Mouse (Mus musculus): ENCODE measurements around the gene Ly6g6e. TPM values are rescaled to one million over a fixed set of nuclear protein-coding genes. Genes with fewer than 3 reads are reported as not detected.

Ly6g6e gene
- polyA plus RNA-seq, 1 experiment from 2014 or later: 0.21 TPM

DNA sequence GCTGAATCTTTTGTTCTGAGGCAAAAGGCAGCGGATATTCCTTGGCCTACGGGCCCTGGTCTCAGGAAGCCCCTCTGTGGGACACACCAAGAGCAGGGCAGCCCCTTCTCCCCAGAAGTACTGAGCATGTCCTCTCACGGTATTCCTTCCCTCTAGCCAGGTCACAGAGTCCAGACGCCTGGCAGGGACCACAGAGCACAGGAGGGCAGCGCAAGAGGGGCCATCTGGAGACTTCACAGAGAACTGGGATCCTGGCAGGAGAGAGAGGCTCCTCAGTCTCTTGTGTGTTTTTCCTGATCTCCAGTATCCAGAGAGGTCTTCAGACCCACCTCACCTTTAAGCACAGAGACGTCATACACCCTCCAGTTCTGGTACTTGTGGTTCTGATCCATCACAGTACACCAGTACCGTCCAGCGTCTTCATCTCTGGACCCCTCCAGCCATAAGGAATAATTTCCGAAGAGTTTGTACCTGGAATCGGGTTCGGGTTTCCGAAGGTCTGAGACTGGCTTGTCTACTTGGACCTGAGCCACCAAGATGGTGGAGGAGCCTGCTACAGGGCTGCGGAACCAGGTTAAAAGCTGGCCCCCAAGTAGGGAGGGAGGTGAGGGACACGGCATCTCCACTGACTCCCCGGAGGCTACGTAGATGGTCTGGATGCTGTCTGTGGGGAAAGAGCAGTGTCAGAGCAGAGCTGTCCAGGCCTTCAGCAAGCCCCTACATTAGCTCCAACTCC lies 6.3 kb downstream of the Ly6g6e start:
- H3K4me1 ChIP-seq: peaks cover under 1% of the 10 kb centered on the region; the same call in 1 of the 2 replicates
- no peak overlapping the region for H3K4me2 ChIP-seq
- H3K9ac ChIP-seq: no peak overlapping the region
- ATAC-seq (replicated peaks): no peak
- WGBS: 83% methylated on average over 16 of the region's 16 CpGs
- H3K27me3 ChIP-seq (replicated peaks): no peaks in the 10 kb centered on the region
- H3K36me3 ChIP-seq (replicated peaks): no peaks in the 10 kb centered on the region
- H3K4me3 ChIP-seq: no peak overlapping the region
- H3K9me3 ChIP-seq: no peaks in the 10 kb centered on the region
- H3K27ac ChIP-seq: no peak overlapping the region

DNA sequence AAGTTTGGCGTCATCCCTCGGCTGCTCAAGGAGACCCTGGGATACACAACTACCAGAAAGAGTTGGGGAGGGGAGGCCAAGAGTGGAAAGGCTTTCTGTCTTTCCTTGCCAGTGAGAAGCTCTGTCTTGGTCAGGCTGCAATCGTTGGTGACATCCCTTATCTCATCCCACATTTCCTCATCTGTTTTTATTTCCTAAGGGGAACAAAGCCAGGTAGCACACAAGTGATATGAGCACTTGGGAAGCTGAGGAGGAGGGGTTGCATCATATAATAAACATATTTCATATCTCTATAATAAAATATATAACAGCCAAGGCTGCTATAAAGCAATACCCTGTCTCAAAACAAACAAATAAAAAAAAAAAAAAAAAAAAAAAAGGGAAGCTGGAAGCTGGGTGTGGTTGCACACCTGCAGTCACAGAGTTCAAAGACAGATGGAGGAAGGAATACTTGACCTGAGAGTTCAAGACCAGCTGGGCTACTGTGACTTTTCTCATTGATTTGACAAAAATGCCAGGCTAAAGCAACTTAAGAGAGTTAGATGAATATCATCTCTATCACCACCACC lies 7.3 kb downstream of the Ly6g6e start:
- Histone ChIP-seq H3K36me3 (replicated peaks) (no peaks in the 10 kb centered on the region), H3K27ac (no peak overlapping the region), H3K4me1 (no peaks in the 10 kb centered on the region), H3K27me3 (replicated peaks) (no peaks in the 10 kb centered on the region), H3K4me3 (no peak overlapping the region), H3K9ac (no peak overlapping the region), H3K9me3 (no peaks in the 10 kb centered on the region), H3K4me2 (no peak overlapping the region)
- WGBS: 85% methylated on average over 3 of the region's 3 CpGs
- ATAC-seq (replicated peaks): no peak

DNA sequence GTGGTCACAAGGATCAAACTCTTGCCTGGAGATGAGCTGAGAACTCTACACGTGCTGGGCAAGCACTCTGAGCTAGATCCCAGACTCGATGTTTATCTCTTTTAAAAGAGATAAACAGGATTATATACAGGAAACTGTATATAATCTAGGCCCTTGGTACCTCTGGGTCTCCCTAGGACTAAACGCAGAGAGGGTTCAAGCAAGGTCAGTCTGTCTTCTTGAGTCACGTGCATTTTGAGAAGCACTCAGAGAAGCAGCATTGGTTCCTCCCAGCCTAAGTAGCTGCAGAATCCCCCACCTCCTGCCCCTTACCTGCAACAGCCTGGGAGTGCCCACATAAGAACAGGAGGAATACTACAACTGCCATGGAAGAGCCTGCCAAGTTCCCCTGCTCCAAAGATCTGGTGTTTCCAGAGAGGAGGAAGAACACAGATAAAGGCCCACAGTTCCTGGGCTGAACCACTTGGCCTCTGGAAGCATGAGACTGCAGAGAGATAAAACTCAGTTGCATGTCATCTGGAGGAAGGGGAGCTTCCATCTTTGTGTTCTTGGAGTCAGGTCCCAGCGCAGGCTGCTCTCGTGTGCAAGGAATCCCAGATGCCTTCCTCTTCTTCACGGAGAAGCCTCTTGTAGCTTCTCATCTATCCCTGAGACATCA lies 8.6 kb downstream of the Ly6g6e start, which contains the start of gene Ly6g6f:
Gene Ly6g6f, minus strand, starts transcription at position 403 of the 658 bp plus-strand sequence.
- no peaks in the 10 kb centered on the region for H3K9me3 ChIP-seq
- H3K4me1 ChIP-seq: peaks cover 7% of the 10 kb centered on the region
- H3K9ac ChIP-seq: no peak within 1 kb of the TSS
- H3K4me3 ChIP-seq: no peak within 1 kb of the TSS
- no peak for ATAC-seq (replicated peaks)
- no peak within 1 kb of the TSS for H3K27ac ChIP-seq
- WGBS: 86% methylated on average over 7 of the region's 7 CpGs
- no peaks in the 10 kb centered on the region for H3K27me3 ChIP-seq (replicated peaks)
- no peaks in the 10 kb centered on the region for H3K36me3 ChIP-seq (replicated peaks)
- H3K4me2 ChIP-seq: no peak within 1 kb of the TSS

DNA sequence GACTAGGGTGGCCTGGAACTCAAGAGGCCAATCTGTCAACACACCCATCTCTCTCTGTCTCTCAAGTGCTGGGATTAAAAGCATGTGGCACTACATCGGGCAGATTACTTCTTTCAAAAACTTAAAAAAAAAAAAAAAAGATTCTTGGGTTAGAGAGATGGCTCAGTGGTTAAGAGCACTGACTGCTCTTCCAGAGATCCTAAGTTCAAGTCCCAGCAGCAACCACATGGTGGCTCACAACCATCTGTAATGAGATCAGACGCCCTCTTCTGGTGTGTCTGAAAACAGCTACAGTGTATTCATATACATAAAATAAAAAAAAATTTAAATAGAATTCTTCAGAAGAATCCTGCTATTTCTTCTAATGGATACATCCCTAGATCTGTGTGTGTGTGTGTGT lies 11.4 kb downstream of the Ly6g6e start:
- H3K27me3 ChIP-seq (replicated peaks): no peaks in the 10 kb centered on the region
- no peaks in the 10 kb centered on the region; the same call in 1 of the 2 replicates for H3K36me3 ChIP-seq (replicated peaks)
- no peak overlapping the region for H3K9ac ChIP-seq
- H3K9me3 ChIP-seq: no peaks in the 10 kb centered on the region
- H3K4me3 ChIP-seq: no peak overlapping the region
- H3K4me2 ChIP-seq: no peak overlapping the region
- H3K4me1 ChIP-seq: peaks cover 15% of the 10 kb centered on the region
- H3K27ac ChIP-seq: no peak overlapping the region
- no peak for ATAC-seq (replicated peaks)
- 51% methylated on average over 2 of the region's 2 CpGs for WGBS

DNA sequence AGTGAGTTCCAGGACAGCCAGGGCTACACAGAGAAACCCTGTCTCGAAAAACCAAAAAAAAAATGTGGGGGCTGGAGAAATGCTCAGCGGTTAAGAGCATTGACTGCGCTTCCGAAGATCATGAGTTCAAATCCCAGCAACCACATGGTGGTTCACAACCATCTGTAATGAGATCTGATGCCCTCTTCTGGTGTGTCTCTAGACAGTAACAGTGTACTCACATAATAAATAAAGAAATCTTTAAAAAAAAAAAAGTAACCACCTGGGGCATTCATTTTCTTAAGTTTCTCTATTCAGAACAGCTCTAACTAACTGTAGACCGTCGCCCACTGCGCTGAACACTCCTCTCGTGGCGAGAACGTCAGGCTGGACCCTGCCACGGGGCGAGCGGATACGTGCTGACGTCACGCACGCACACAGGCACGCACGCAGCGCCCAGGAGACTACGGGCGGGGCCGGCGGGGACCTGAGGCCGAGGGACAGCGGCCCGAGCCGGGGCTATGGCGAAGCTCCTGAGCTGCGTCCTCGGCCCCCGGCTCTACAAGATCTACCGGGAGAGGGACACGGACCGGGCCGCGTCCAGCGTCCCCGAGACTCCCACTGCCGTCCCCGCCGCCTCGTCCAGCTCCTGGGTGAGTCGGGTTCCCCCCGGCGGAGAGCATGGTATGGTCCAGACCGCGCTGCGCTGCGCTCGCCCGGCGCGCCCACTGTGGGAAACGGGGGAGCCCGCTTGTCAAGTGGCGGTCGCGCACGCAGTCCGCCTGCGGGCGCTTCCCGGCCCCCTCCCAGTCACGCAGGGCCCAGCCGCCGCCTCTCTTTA lies 12.3 kb downstream of the Ly6g6e start, which contains the start of gene Abhd16a:
Gene Abhd16a, plus strand, starts transcription at position 439 of the 820 bp plus-strand sequence.
- peak within 1 kb of the TSS; percentile 94 for H3K9ac ChIP-seq
- 3% methylated on average over 66 of the region's 67 CpGs for WGBS
- H3K36me3 ChIP-seq (replicated peaks): no peaks in the 10 kb centered on the region; the same call in 1 of the 2 replicates
- peaks cover 15% of the 10 kb centered on the region for H3K4me1 ChIP-seq
- peak within 1 kb of the TSS; percentile 73 for H3K4me3 ChIP-seq
- H3K27ac ChIP-seq: peak within 1 kb of the TSS; percentile 100
- no peaks in the 10 kb centered on the region for H3K9me3 ChIP-seq
- peak; percentile 99 for ATAC-seq (replicated peaks)
- H3K27me3 ChIP-seq (replicated peaks): no peaks in the 10 kb centered on the region
- H3K4me2 ChIP-seq: peak within 1 kb of the TSS; percentile 67

DNA sequence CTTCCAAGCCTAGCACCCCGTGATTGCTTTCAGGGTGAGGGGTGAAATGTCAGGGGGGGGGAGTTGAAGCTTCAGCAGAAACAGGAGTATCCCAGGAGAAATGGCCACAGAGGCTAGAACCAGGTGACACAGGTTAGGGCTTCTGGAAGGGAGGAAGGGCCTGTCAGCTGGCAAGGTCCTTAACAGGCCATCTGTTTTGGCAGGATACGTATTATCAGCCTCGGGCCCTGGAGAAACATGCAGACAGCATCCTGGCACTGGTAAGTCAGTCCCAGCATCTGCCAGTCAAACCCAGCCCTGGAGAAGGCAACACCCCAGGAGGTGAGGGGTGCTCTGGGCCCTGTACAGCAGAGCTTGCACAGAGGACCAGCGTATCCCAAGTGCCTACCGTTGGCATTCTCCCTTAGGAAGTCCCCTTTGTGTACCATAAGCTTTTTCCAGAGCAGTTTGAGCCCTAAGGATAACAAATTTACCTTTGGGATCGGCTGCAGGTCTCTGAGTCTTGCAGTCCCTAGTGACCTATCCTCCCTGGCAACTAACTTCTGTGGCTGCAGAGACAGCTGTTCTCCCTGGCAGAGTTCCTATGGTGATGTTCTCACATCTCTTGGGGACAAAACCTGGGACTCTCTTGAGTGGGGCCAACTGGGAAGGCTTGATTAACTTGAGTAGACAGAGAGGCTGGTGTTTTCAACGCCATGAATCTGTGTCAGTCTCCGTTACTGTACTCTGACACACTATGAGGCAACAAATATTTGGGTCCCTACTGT lies 13.6 kb downstream of the Ly6g6e start:
- H3K27ac ChIP-seq: peak overlapping the region; percentile 100; the same call in 1 of the 2 replicates
- no peak for ATAC-seq (replicated peaks)
- peak overlapping the region; percentile 94 for H3K9ac ChIP-seq
- 67% methylated on average over 8 of the region's 8 CpGs for WGBS
- H3K27me3 ChIP-seq (replicated peaks): no peaks in the 10 kb centered on the region
- H3K4me3 ChIP-seq: peak overlapping the region; percentile 73
- peaks cover 15% of the 10 kb centered on the region for H3K4me1 ChIP-seq
- no peaks in the 10 kb centered on the region for H3K9me3 ChIP-seq
- H3K4me2 ChIP-seq: peak overlapping the region; percentile 67
- H3K36me3 ChIP-seq (replicated peaks): peaks cover 4% of the 10 kb centered on the region

DNA sequence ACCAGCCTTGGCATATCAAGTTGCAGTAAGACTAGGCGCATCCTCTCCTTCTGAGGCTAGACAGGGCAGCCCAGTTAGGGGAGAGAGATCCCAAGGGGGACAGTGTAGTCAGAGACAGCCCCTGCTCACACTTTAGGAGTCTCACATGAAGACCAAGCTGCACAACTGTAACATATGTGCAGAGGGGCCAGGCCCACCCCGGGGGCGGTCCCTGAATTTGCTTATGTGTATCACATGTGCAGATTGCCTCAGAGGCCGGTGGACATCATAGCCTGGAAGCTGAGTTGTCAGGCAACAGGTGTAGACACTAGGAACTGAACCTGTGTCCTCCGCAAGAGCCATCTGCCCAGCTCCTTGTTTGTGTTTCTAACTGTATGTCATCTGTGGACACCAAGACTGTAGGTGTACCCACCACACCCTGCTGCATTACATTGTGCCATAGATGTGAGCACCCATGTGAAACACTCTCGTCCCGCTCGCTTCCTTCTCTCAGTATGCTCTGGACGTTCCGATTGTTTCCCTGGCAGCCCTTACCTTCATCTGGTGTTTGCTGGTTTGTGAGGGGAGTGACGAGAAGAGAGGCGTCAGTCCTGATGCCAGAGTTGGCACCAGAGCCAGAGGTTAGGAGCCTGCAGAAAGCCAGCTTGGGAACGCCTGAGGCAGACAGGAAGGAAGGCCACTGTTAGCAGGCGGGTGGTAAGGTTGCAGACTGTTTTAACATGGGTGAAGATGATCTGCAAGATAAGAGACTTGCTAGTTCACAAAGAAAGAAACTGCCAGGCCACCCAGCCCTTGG lies 15.9 kb downstream of the Ly6g6e start:
- Histone ChIP-seq H3K4me1 (peaks cover 15% of the 10 kb centered on the region), H3K27me3 (replicated peaks) (no peaks in the 10 kb centered on the region), H3K9ac (no peak overlapping the region), H3K36me3 (replicated peaks) (peaks cover 16% of the 10 kb centered on the region), H3K4me3 (no peak overlapping the region), H3K4me2 (no peak overlapping the region), H3K9me3 (no peaks in the 10 kb centered on the region), H3K27ac (no peak overlapping the region)
- ATAC-seq (replicated peaks): no peak
- 91% methylated on average over 14 of the region's 14 CpGs for WGBS

DNA sequence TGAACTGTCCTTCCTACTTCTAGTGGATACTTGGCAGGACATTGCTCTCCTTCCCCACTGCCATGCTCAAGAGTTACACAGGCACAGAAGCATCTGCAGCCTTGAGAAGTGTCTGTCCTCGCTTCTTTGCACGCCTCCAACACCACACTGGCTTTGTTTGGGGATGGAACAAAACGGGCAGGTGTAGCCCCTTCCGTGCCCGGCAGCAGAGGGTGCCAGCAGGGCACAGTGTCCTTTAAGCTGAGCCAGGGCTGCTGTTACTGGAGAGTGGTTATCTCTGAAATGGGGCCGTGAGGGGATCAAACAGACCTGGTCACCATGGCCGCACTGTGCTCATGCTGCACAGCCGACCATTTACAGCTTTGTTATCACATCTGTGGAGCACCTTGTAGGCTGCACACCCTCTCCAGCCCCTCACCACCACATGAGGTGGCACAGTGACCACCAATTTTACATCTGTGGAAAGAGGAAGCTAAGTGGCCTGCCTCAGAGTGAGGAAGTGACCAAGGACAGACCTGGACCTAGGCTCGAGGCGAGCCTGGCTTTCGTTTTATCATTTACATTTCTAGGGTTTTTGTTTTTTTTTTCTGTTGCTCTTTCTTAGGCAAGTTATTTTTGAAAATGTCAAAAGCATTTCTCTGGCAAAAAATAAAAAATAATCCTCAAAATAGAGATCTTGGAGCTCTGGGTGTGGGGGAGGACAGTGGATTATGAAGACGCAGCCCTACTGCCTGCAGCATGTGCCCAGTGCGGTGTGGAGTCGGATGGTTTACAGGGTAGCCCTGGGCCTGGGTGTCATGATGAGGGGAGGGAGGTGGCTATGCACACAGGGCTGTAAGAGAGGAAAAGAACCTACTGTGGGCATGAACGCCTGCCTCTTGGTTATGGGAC lies 18.0 kb downstream of the Ly6g6e start:
- H3K9me3 ChIP-seq: no peaks in the 10 kb centered on the region
- no peak overlapping the region for H3K4me3 ChIP-seq
- H3K4me1 ChIP-seq: peaks cover 14% of the 10 kb centered on the region
- H3K9ac ChIP-seq: no peak overlapping the region
- no peaks in the 10 kb centered on the region for H3K27me3 ChIP-seq (replicated peaks)
- H3K36me3 ChIP-seq (replicated peaks): peaks cover 21% of the 10 kb centered on the region
- WGBS: 94% methylated on average over 15 of the region's 15 CpGs
- no peak overlapping the region for H3K4me2 ChIP-seq
- ATAC-seq (replicated peaks): no peak
- no peak overlapping the region for H3K27ac ChIP-seq

DNA sequence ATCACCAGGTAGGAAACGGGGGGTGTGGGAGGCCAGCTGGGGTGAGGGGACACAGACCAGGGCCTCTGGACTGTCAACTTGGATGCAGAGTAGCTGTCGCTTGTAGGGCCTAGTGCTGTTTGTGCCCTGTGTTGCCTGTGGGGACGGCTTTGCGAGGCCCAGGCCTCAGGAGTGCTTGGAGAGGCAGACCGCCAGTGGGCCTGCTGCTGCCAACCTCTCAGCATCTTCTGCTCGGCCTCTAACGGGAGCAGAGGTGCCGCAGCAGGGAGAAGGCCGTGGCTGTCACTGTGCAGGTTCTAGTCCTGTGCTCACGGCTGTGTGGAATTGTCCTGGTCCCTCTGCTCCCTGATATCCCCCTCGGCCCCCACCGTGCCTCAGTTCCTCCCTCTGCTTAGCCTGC lies 19.9 kb downstream of the Ly6g6e start:
- no peak overlapping the region for H3K9ac ChIP-seq
- no peak for ATAC-seq (replicated peaks)
- H3K36me3 ChIP-seq (replicated peaks): peaks cover 33% of the 10 kb centered on the region
- H3K27me3 ChIP-seq (replicated peaks): no peaks in the 10 kb centered on the region
- H3K9me3 ChIP-seq: no peaks in the 10 kb centered on the region
- H3K4me2 ChIP-seq: no peak overlapping the region
- 78% methylated on average over 12 of the region's 12 CpGs for WGBS
- H3K4me3 ChIP-seq: no peak overlapping the region
- H3K4me1 ChIP-seq: no peaks in the 10 kb centered on the region
- no peak overlapping the region for H3K27ac ChIP-seq

DNA sequence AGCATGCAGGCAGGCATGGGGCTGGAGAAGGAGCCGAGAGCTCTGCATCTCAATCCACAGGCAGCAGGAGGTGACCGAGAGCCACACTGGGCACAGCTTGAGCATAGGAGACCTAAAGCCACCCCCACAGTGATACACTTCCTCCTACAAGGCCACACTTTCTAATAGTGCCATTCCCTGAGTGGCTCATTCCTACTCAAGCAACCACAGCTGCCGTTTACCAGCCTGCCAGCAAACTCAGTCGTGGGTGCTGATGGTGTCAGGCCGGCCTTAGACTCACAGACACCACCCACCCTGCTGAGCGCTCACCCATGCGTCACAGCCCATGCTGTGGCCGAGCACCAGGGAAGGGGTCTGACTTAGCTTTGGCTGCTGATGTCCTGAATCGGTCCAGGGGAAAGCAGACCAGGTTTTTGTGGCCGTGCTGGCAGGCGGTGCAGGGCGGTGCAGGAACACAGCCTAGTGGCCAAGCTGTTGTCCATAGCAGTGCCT lies 20.5 kb downstream of the Ly6g6e start:
- no peak for ATAC-seq (replicated peaks)
- Histone ChIP-seq H3K9me3 (no peaks in the 10 kb centered on the region), H3K4me1 (no peaks in the 10 kb centered on the region), H3K4me3 (no peak overlapping the region), H3K27ac (no peak overlapping the region), H3K27me3 (replicated peaks) (no peaks in the 10 kb centered on the region), H3K9ac (no peak overlapping the region), H3K36me3 (replicated peaks) (peaks cover 39% of the 10 kb centered on the region), H3K4me2 (no peak overlapping the region)
- 70% methylated on average over 12 of the region's 12 CpGs for WGBS

Data from midbrain, embryonic 15.5 days (tissue).